Mouse (Mus musculus): Measurements from ENCODE around the gene Mmachc. TPM values are rescaled to one million over a fixed set of nuclear protein-coding genes. Genes with fewer than 3 reads are reported as not detected.

Mmachc gene
- polyA plus RNA-seq, 1 experiment, result 0.04 TPM

GRCm38 (mm10) chr4:116659474-116659873 is 48.7 kb downstream of the Mmachc start:
- no peaks in the 10 kb centered on the region for H3K9me3 ChIP-seq (ENCODE audit: control insufficient read depth, low read length)
- H3K4me3 ChIP-seq (replicated peaks), result no peak overlapping the region
- no peak for TF ChIP-seq GATA1 (IDR thresholded peaks at IDR 0.05; ENCODE audit: low read length)
- TF ChIP-seq TAL1 (IDR thresholded peaks at IDR 0.05; ENCODE audit: low read length), result no peak
- no peaks in the 10 kb centered on the region for H3K27me3 ChIP-seq (ENCODE audit: control insufficient read depth)
- H3K4me1 ChIP-seq (ENCODE audit: control insufficient read depth), result peaks cover 7% of the 10 kb centered on the region
- no peaks in the 10 kb centered on the region for H3K36me3 ChIP-seq (ENCODE audit: control insufficient read depth)

GRCm38 (mm10) chr4:116657971-116658370 is 50.2 kb downstream of the Mmachc start:
- H3K27me3 ChIP-seq (ENCODE audit: control insufficient read depth), result no peaks in the 10 kb centered on the region
- H3K4me1 ChIP-seq (ENCODE audit: control insufficient read depth), result peaks cover 7% of the 10 kb centered on the region
- no peak overlapping the region for H3K4me3 ChIP-seq (replicated peaks)
- H3K9me3 ChIP-seq (ENCODE audit: control insufficient read depth, low read length), result no peaks in the 10 kb centered on the region
- H3K36me3 ChIP-seq (ENCODE audit: control insufficient read depth), result no peaks in the 10 kb centered on the region
- TF ChIP-seq TAL1 (IDR thresholded peaks at IDR 0.05; ENCODE audit: low read length) (no peak), GATA1 (IDR thresholded peaks at IDR 0.05; ENCODE audit: low read length) (no peak)

DNA sequence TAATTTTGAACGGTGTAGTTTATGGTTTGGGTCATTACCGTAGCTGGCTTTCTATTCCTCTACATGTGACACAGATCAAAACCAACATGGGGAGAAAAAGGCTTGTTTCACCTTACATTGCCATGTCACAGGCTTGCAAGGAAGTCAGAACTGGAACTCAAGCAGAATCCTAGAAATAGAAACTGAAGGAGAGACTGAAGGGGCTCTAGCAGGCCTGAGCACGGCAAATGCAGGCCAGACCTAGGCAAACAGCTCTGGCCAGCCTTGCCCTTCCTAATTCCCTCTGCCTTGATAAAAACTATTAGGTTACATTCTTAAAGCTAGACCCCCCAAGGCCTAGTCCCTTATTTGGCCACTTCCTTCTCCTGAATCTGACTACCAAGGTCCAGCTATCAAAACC is 52.5 kb downstream of the Mmachc start:
- Histone ChIP-seq H3K36me3 (ENCODE audit: control insufficient read depth) (no peaks in the 10 kb centered on the region), H3K9me3 (ENCODE audit: control insufficient read depth, low read length) (no peaks in the 10 kb centered on the region), H3K4me1 (ENCODE audit: control insufficient read depth) (peaks cover 16% of the 10 kb centered on the region), H3K4me3 (replicated peaks) (no peak overlapping the region), H3K27me3 (ENCODE audit: control insufficient read depth) (no peaks in the 10 kb centered on the region)
- no peak for TF ChIP-seq TAL1 (IDR thresholded peaks at IDR 0.05; ENCODE audit: low read length)
- TF ChIP-seq GATA1 (IDR thresholded peaks at IDR 0.05; ENCODE audit: low read length), result no peak

DNA sequence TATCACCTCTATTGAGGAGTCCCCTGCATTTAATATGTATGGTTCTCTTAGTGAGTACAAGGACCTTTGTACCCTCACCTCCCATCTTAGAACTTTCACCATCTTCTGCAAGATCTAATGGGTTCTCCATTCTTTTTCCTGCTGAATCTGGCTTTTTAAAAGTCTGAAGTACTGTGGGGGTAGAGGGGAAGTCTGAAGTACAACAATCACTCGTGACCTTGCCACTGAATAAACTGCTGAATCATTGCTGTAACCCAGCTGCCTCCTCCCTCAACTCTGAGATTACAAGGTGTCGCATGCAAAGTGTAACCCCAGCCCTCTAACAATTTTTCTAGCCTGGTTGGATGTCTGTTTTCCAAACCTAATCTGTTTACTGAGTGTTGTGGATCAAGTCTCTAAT is 53.1 kb downstream of the Mmachc start:
- TF ChIP-seq GATA1 (IDR thresholded peaks at IDR 0.05; ENCODE audit: low read length), result no peak
- TF ChIP-seq TAL1 (IDR thresholded peaks at IDR 0.05; ENCODE audit: low read length), result no peak
- peaks cover 22% of the 10 kb centered on the region for H3K4me1 ChIP-seq (ENCODE audit: control insufficient read depth)
- H3K36me3 ChIP-seq (ENCODE audit: control insufficient read depth), result no peaks in the 10 kb centered on the region
- no peak overlapping the region for H3K4me3 ChIP-seq (replicated peaks)
- H3K27me3 ChIP-seq (ENCODE audit: control insufficient read depth), result no peaks in the 10 kb centered on the region
- no peaks in the 10 kb centered on the region for H3K9me3 ChIP-seq (ENCODE audit: control insufficient read depth, low read length)

GRCm38 (mm10) chr4:116653228-116653627 is 55.0 kb downstream of the Mmachc start:
- TF ChIP-seq GATA1 (IDR thresholded peaks at IDR 0.05; ENCODE audit: low read length), result no peak
- no peak for TF ChIP-seq TAL1 (IDR thresholded peaks at IDR 0.05; ENCODE audit: low read length)
- Histone ChIP-seq H3K4me3 (replicated peaks) (no peak overlapping the region), H3K4me1 (ENCODE audit: control insufficient read depth) (peaks cover 31% of the 10 kb centered on the region), H3K27me3 (ENCODE audit: control insufficient read depth) (no peaks in the 10 kb centered on the region), H3K36me3 (ENCODE audit: control insufficient read depth) (peaks cover 2% of the 10 kb centered on the region; the same call in 1 of the 2 replicates), H3K9me3 (ENCODE audit: control insufficient read depth, low read length) (no peaks in the 10 kb centered on the region)

Other genes with a start within 250 kb of the Mmachc start
- 12.0 and 20.7 TPM in 2 replicates for gene Mast2, start 244.2 kb downstream of the Mmachc start, polyA plus RNA-seq (2012)
- 0.17 and 0.31 TPM in 2 replicates for gene Ipp, start 200.9 kb downstream of the Mmachc start, polyA plus RNA-seq (2012)
- 0.23 and 0.27 TPM in 2 replicates for gene Tmem69, start 152.5 kb downstream of the Mmachc start, polyA plus RNA-seq (2012)
- gene Gpbp1l1, start 150.7 kb downstream of the Mmachc start, polyA plus RNA-seq (2012), result 0.84 and 1.0 TPM in 2 replicates
- 0.05 TPM in 1 of 2 replicates, not detected in the other for gene Ccdc17, start 111.8 kb downstream of the Mmachc start, polyA plus RNA-seq (2012)
- 1.6 and 1.8 TPM in 2 replicates for gene Nasp, start 80.5 kb downstream of the Mmachc start, polyA plus RNA-seq (2012)
- 6.7 and 7.0 TPM in 2 replicates for gene Akr1a1, start 56.7 kb downstream of the Mmachc start, polyA plus RNA-seq (2012)
- 1.0 and 1.1 TPM in 2 replicates for gene Prdx1, start 22.9 kb downstream of the Mmachc start, polyA plus RNA-seq (2012)
- 0.16 and 0.23 TPM in 2 replicates for gene Ccdc163, start 103 bp upstream of the Mmachc start, polyA plus RNA-seq (2012)
- 0.01 and 0.02 TPM in 2 replicates for gene Tesk2, start 12.5 kb upstream of the Mmachc start, polyA plus RNA-seq (2012)
- gene Toe1, start 99.2 kb upstream of the Mmachc start, polyA plus RNA-seq (2012), result 0.16 and 0.46 TPM in 2 replicates
- gene Mutyh, start 99.3 kb upstream of the Mmachc start, polyA plus RNA-seq (2012), result 0.14 TPM in 1 of 2 replicates, not detected in the other
- not detected in 2 replicates for gene Hpdl, start 113.3 kb upstream of the Mmachc start, polyA plus RNA-seq (2012)
- gene Zswim5, start 169.0 kb upstream of the Mmachc start, polyA plus RNA-seq (2012), result 0.01 TPM in 1 of 2 replicates, not detected in the other